Mouse (Mus musculus) R1 (cell line): ENCODE measurements around the gene Zrsr1.

Source experiments
- DNase-seq: peaks from one replicate; pipeline ENCODE4 v3.0.0-alpha.2; 2018; ENCODE audit warnings: low read depth, low spot score

Gene Zrsr1

GRCm38 (mm10) chr11:22971835-22972709, at the start of gene Zrsr1:
Gene Zrsr1 (plus strand): TSS chr11:22972005.
- peak; percentile 97 for DNase-seq

DNA sequence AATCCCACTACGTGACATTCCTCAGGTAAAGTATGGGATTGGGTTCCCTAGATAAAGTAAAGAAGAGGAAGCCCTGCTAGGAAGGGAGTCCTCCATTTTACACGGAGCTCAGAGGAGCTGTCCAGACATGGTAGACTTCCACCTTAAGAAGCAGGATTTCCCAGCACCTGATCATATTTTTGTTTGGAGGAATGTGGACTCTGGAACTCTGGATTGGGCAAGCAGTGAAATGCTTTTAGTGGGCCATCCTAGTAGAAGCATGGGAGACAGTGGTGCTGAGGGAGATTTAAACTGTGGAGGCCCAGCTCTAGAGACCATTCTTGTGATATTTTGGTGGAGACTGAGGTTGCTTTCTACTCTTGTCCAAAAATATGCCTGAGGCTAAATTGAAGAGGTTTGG, 49.3 kb upstream of the Zrsr1 start:
- no peak for DNase-seq

- no peak for DNase-seq
Observed at GRCm38 (mm10) chr11:22923606-22924005, 48.2 kb upstream of the Zrsr1 start.

DNA sequence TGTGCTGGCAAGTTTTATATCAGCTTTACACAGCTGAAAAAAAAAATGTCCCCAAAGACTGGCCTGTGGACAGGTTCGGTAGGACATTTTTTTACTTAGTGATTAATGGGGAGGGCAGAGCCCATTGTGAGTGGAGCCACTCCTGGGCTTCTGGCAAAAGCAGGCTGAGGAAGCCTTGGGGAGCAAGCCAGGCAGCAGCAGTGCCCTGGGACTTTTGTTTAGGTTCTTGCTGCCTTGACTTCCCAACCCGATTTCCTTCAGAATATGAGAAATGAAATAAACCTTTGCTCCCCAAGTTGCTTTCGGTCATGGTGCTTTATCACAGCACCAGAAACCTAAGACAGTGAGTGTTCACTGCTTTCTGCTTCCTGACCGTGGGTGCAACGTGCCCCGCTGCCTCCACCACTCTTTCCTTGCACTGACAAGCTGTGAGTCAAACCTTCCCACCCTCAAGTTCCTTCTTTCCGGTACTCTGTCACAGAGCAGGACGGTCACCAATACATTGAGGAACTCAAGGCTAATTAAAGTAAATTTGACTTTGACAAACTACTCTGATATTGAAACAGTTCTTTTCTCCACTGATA, 43.1 kb upstream of the Zrsr1 start:
- no peak for DNase-seq

DNA sequence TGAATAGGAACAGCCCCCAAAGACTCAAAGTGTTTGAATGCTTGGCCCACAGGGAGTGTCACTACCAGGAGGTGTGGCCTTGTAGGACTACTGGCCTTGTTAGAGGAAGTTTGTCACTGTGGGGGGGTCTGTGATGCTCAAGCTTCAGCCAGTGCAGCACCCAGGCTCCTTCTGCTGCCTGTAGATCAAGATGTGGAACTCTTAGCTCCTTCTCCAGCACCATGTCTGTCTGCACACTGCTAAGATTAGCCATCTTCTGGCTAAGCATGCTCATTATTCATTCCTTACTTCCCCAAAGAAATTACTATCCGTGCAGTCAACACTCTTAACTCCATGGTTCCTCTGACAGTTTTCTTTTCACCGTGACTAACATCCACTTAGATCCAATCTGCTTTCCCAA, 41.7 kb upstream of the Zrsr1 start:
- DNase-seq: no peak

GRCm38 (mm10) chr11:22931320-22931905, 40.4 kb upstream of the Zrsr1 start:
- no peak for DNase-seq

- DNase-seq: no peak
Observed at GRCm38 (mm10) chr11:22932167-22932566, 39.6 kb upstream of the Zrsr1 start.

- DNase-seq: peak; percentile 66
Observed at GRCm38 (mm10) chr11:22936446-22937125, 35.2 kb upstream of the Zrsr1 start.

GRCm38 (mm10) chr11:22937716-22938316, 34.0 kb upstream of the Zrsr1 start:
- DNase-seq: no peak

GRCm38 (mm10) chr11:22938983-22939382, 32.8 kb upstream of the Zrsr1 start:
- DNase-seq: no peak

GRCm38 (mm10) chr11:22949101-22949500, 22.7 kb upstream of the Zrsr1 start:
- DNase-seq: peak; percentile 94

DNA sequence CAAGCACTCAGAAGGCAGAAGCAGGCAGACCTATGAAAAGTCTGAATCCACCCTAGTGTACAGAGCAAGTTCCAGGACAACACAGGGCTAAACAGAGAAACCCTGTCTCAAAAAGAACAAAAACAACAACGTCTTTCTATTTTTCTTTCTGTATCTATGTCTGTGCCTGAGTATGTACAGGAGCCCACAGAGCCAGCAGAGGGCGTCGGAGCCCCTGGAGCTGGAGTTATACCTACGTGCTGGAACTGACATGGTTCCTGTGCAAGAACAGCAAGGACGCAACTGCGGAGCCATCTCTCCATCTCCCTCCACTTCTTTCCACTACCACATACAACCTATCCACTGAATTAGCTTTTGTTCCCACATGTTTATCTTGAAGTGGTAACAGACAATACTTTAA, 21.7 kb upstream of the Zrsr1 start:
- DNase-seq: peak; percentile 85

GRCm38 (mm10) chr11:22952668-22953067, 19.1 kb upstream of the Zrsr1 start:
- DNase-seq: no peak

- DNase-seq: no peak
Observed at GRCm38 (mm10) chr11:22956346-22956745, 15.5 kb upstream of the Zrsr1 start.

DNA sequence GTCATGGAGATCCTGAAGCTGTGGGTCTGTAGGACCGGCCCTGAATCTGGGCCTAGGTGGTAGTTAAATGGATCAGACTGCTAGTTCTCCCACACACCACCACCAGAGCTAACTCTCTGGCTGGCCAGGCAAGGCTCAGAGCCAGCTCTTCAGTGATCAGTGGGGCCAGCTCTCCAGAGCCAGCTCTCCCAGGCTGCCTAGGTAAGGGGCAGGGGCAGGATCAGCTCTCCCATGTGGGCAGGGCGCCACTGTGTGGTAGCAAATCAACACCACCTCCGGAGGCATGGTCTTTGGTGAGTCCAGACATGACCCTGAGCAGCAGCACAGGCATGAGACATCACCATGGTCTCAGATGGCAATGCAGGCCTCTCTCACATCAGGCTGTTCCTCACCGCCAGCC, 15.0 kb upstream of the Zrsr1 start:
- DNase-seq: peak; percentile 81

DNA sequence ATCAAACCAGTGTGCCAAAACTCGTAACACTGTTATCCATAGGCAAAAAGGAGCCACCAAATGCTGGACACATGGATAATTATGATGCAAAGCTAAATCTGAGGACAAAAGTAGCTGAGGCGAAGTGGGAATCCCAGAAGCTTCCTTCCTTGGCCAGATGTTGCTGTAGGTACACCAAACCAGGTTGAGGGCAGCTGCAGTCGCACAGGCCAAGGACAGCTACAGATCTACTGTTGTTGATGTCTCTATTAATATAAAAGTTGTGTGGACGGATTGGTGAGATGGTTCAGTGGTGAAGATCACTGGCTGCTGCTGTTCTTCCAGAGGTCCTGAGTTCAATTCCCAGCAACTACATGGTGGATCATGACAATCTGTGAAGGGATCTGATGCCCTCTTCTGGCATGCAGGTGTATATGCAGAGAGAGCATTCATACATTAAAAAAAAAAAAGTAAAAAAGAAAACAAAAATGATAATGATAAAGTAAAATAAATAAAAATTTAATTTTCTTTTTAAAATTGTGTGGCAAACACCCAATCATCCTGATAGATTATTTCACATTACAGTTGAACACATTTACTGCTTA, 13.9 kb upstream of the Zrsr1 start:
- peak; percentile 42 for DNase-seq

- no peak for DNase-seq
Observed at GRCm38 (mm10) chr11:22962101-22962500, 9.7 kb upstream of the Zrsr1 start.

DNA sequence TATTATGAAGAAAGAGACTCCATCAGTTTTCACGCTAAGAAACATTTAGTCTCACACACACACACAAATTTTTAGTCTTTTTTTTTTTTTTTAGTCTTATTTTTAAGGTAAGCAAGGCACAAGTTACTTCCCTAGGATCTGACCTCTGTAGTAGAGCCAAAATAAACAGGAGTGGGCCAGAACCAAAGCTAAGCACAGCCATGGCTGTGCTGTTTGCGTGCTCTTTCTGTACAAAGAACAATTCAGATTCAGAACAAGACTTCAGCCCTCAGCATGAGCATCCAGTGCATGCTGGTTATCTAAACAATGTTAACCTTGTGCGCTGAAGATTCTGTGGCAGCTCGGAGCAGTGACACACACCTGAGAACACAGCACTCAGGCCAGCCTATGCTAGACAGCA, 7.4 kb upstream of the Zrsr1 start:
- no peak for DNase-seq

- peak; percentile 67 for DNase-seq
Observed at GRCm38 (mm10) chr11:22965503-22965902, 6.3 kb upstream of the Zrsr1 start.

- DNase-seq: peak; percentile 72
Observed at GRCm38 (mm10) chr11:22969486-22969885, 2.3 kb upstream of the Zrsr1 start.

- no peak for DNase-seq
Observed at GRCm38 (mm10) chr11:22970546-22970945, 1.3 kb upstream of the Zrsr1 start.
